Mouse (Mus musculus) left cerebral cortex, postnatal 25 days (tissue): ENCODE data around the gene Slc5a4b. TPM values are rescaled to one million over a fixed set of nuclear protein-coding genes. Genes with fewer than 3 reads are reported as not detected.

Experiments
- DNase-seq, 2 experiments: peaks; one replicate each; pipeline ENCODE4 v3.0.0; 2022; ENCODE audit warnings: low spot score in 2 of 2, mixed read lengths in 1 of 2
- intact Hi-C: fragments of 180-260 bp; cut with DNase I; formaldehyde crosslinking; loops from one replicate; pipeline ENCODE4 v1.15.1; 2025
- total RNA-seq, 2 experiments: library from RNA; stranded (reverse); gene quantifications; 2 replicates each; pipeline ENCODE4 v1.2.3; 2021

Gene Slc5a4b
- total RNA-seq, 2 experiments from 2014 or later, result not detected

- intact Hi-C loops, result no loop called here
- no peak for DNase-seq
Observed at GRCm38 (mm10) chr10:76047182-76047869, 63.4 kb downstream of the Slc5a4b start.

GRCm38 (mm10) chr10:76046754-76047153 is 64.0 kb downstream of the Slc5a4b start:
- intact Hi-C loops, result no loop called here
- DNase-seq, result no peak

GRCm38 (mm10) chr10:76045343-76045742 is 65.4 kb downstream of the Slc5a4b start:
- intact Hi-C loops, result no loop called here
- no peak for DNase-seq

GRCm38 (mm10) chr10:76036962-76037361 is 73.8 kb downstream of the Slc5a4b start:
- intact Hi-C loops, result no loop called here
- no peak for DNase-seq

GRCm38 (mm10) chr10:76035277-76035676 is 75.5 kb downstream of the Slc5a4b start:
- DNase-seq, result no peak
- intact Hi-C loops, result no loop called here

- DNase-seq, result no peak
- intact Hi-C loops, result no loop called here
Observed at GRCm38 (mm10) chr10:76034001-76034600, 76.7 kb downstream of the Slc5a4b start.

GRCm38 (mm10) chr10:76033119-76033455 is 77.7 kb downstream of the Slc5a4b start:
- DNase-seq, result no peak
- intact Hi-C loops, result no loop called here

- intact Hi-C loops, result no loop called here
Observed at GRCm38 (mm10) chr10:76032402-76033118, 78.2 kb downstream of the Slc5a4b start, which contains the start of gene Zfp280b. Gene Zfp280b (plus strand): TSS chr10:76032650.

GRCm38 (mm10) chr10:76031511-76032401 is 79.0 kb downstream of the Slc5a4b start:
- intact Hi-C loops, result no loop called here
- peak in 1 of 2 experiments; percentile 6 for DNase-seq

More at GRCm38 (mm10) chr10:76032402-76033118, 78.2 kb downstream of the Slc5a4b start, which contains the start of gene Zfp280b:
- peak; percentile 95 to 96 for DNase-seq

GRCm38 (mm10) chr10:76030496-76030895 is 80.3 kb downstream of the Slc5a4b start:
- intact Hi-C loops, result no loop called here
- no peak for DNase-seq

- no peak for DNase-seq
- intact Hi-C loops, result no loop called here
Observed at GRCm38 (mm10) chr10:76029276-76029675, 81.5 kb downstream of the Slc5a4b start.

GRCm38 (mm10) chr10:76028396-76028795 is 82.4 kb downstream of the Slc5a4b start:
- intact Hi-C loops, result no loop called here
- DNase-seq, result no peak

- no peak for DNase-seq
- intact Hi-C loops, result no loop called here
Observed at GRCm38 (mm10) chr10:76028016-76028366, 82.8 kb downstream of the Slc5a4b start.

- DNase-seq, result no peak
- intact Hi-C loops, result no loop called here
Observed at GRCm38 (mm10) chr10:76027127-76028015, 83.4 kb downstream of the Slc5a4b start.

- intact Hi-C loops, result no loop called here
- no peak for DNase-seq
Observed at GRCm38 (mm10) chr10:76025470-76026190, 85.1 kb downstream of the Slc5a4b start.

GRCm38 (mm10) chr10:76023921-76024320 is 86.8 kb downstream of the Slc5a4b start:
- intact Hi-C loops, result no loop called here
- DNase-seq, result no peak

- DNase-seq, result no peak
- intact Hi-C loops, result no loop called here
Observed at GRCm38 (mm10) chr10:76021728-76022127, 89.0 kb downstream of the Slc5a4b start.

- intact Hi-C loops, result no loop called here
- no peak for DNase-seq
Observed at GRCm38 (mm10) chr10:76016886-76017285, 93.9 kb downstream of the Slc5a4b start.
